Mouse (Mus musculus): Measurements from ENCODE around the gene Blmh. TPM values are rescaled to one million over a fixed set of nuclear protein-coding genes. Genes with fewer than 3 reads are reported as not detected.

The Blmh gene
- polyA plus RNA-seq, 1 experiment = 42.0 TPM

DNA sequence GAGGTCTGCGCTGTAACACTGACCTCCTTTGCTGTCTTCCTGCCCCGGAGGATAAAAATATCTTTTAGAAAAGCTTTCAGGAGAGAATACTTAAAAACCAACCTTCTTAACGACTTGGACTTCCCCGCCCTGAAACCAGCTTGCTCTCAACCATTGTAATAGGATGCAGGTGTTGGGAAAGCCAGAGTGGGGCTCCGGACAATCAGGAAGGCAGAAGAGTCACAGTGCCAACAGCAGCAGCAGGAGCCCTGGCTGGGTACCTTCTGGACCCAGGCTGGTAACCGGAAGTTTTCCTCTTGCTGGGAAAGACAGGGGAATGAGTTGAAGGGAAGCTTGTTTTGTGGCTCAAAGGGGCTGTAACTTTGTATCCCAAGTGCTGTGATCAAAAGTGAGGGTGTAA lies 82.0 kb downstream of the Blmh start:
- no peak overlapping the region for H3K27ac ChIP-seq (ENCODE audit: insufficient read depth, low read length)
- no peaks in the 10 kb centered on the region; the same call in 1 of the 2 replicates for H3K4me1 ChIP-seq (ENCODE audit: control insufficient read depth, insufficient read depth, low read length)
- no peaks in the 10 kb centered on the region for H3K27me3 ChIP-seq (ENCODE audit: control insufficient read depth, insufficient read depth, low read length)
- H3K4me3 ChIP-seq (replicated peaks; ENCODE audit: insufficient read depth, low read depth, low read length) = no peak overlapping the region
- no peak for TF ChIP-seq POLR2A (IDR thresholded peaks at IDR 0.05; ENCODE audit: borderline replicate concordance, insufficient read depth, low read length)
- TF ChIP-seq CTCF (IDR thresholded peaks at IDR 0.05; ENCODE audit: borderline replicate concordance, insufficient read depth, low read depth, low read length) = no peak
- DNase-seq = peak; percentile 18 to 36
- WGBS = 15% methylated on average over 6 of the region's 6 CpGs

DNA sequence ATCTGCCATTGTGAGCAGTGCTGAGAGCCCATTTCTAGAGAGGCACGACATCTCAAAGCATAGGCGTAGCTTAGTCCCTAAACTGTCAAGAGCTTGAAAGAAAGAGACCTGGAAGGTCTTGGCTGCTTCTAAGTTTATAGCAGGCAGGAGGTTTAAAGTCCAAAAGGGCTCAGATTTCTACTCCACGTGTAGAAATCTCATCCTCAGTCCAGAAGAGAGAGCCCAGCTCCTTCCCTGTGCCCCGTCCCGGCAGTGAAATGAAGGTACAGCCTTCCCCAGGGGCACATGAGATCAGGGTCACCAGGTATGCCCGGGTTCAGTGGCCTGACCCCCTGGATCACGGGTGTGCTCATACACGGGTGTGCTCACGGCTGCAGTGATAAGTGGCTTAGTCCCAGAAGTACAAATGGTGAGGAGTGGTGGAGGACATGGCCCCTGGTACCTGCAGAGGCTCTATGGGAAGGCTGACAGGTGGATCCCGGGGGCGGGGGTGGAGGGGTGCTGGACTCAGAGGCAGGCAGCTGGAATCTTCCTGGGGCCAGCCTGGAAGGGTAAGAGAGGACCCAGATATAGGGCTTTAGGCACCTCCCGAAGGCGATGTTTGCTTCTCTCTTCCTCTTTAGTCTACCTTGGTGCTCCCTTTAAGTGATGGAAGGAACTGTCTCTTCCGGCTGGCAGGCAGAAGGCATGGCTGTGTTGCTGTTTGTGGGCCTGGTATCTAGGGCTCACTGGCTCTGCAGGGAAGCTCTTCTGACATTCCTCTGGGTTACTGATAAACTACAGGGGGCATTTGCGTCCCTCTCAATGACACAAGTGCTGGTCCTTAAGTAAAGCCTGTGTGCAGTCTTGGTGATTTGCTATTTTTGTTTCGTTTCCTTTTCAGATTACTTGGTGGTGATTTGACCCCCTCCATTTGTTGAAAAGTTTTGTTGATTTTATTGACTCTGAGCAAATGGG lies 84.7 kb downstream of the Blmh start:
- Histone ChIP-seq H3K4me1 (ENCODE audit: control insufficient read depth, insufficient read depth, low read length) (no peaks in the 10 kb centered on the region; the same call in 1 of the 2 replicates), H3K27me3 (ENCODE audit: control insufficient read depth, insufficient read depth, low read length) (no peaks in the 10 kb centered on the region), H3K4me3 (replicated peaks; ENCODE audit: insufficient read depth, low read depth, low read length) (no peak overlapping the region), H3K27ac (ENCODE audit: insufficient read depth, low read length) (no peak overlapping the region)
- WGBS = 83% methylated on average over 16 of the region's 16 CpGs
- DNase-seq = no peak
- no peak for TF ChIP-seq CTCF (IDR thresholded peaks at IDR 0.05; ENCODE audit: borderline replicate concordance, insufficient read depth, low read depth, low read length)
- TF ChIP-seq POLR2A (IDR thresholded peaks at IDR 0.05; ENCODE audit: borderline replicate concordance, insufficient read depth, low read length) = no peak

DNA sequence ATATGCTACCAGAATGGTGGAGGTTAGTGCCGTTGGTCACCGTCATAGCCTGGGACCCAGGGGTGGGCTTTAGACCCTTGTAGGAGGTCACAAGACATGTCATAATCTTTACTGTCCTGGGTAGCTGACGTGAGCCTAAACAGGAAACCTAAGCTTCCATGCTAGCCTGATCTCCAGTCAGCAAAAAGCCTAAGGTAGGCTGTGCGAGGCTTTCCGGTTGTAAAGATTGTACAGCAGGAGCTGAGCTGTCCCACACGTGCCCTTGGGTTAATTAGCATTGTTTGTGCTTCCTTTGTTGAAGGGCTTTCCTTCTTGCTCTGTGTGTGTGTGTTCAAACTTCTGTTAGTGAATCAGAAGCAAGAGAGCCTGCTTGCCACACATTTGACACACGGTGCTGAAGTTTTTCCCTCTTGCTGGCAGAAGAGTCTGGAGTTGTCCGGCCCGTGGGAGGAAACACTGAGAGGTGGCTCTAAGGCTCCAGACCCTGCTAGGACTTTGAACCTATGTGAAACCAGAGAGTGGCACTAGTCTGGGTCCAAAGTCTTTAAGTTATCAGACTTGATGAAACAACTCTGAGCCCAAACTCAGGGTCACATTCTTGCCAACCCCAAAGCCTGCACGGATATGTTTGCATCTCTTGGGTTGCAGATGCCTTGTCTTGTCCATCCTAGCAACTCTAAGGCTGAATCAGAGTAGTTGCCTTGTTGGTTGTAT lies 86.3 kb downstream of the Blmh start:
- no peak for TF ChIP-seq POLR2A (IDR thresholded peaks at IDR 0.05; ENCODE audit: borderline replicate concordance, insufficient read depth, low read length)
- no peak for TF ChIP-seq CTCF (IDR thresholded peaks at IDR 0.05; ENCODE audit: borderline replicate concordance, insufficient read depth, low read depth, low read length)
- Histone ChIP-seq H3K27me3 (ENCODE audit: control insufficient read depth, insufficient read depth, low read length) (no peaks in the 10 kb centered on the region), H3K4me3 (replicated peaks; ENCODE audit: insufficient read depth, low read depth, low read length) (no peak overlapping the region), H3K4me1 (ENCODE audit: control insufficient read depth, insufficient read depth, low read length) (no peaks in the 10 kb centered on the region; the same call in 1 of the 2 replicates), H3K27ac (ENCODE audit: insufficient read depth, low read length) (no peak overlapping the region)
- 81% methylated on average over 10 of the region's 10 CpGs for WGBS
- DNase-seq = no peak

DNA sequence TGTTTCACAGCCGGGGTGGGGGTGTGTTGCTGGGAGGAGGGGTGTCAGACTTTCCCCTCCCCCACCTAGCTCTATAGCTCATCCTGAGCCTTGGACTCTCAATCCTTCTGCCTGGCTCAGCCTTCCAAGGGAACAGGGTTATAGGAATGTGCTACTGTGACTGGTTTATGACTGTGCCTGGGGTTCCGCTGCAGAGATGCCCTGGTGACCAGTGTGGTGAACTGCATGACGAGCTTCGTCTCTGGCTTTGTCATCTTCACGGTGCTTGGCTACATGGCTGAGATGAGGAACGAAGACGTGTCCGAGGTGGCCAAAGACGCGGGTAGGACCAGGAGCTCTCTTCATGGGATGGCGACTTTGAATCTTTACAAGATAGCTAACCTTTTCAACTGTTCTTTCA lies 93.4 kb downstream of the Blmh start:
- no peak overlapping the region for H3K27ac ChIP-seq (ENCODE audit: insufficient read depth, low read length)
- TF ChIP-seq CTCF (IDR thresholded peaks at IDR 0.05; ENCODE audit: borderline replicate concordance, insufficient read depth, low read depth, low read length) (no peak), POLR2A (IDR thresholded peaks at IDR 0.05; ENCODE audit: borderline replicate concordance, insufficient read depth, low read length) (no peak)
- H3K4me3 ChIP-seq (replicated peaks; ENCODE audit: insufficient read depth, low read depth, low read length) = no peak overlapping the region
- H3K27me3 ChIP-seq (ENCODE audit: control insufficient read depth, insufficient read depth, low read length) = no peaks in the 10 kb centered on the region; the same call in 1 of the 2 replicates
- no peak for DNase-seq
- H3K4me1 ChIP-seq (ENCODE audit: control insufficient read depth, insufficient read depth, low read length) = no peaks in the 10 kb centered on the region
- WGBS = 68% methylated on average over 11 of the region's 11 CpGs

DNA sequence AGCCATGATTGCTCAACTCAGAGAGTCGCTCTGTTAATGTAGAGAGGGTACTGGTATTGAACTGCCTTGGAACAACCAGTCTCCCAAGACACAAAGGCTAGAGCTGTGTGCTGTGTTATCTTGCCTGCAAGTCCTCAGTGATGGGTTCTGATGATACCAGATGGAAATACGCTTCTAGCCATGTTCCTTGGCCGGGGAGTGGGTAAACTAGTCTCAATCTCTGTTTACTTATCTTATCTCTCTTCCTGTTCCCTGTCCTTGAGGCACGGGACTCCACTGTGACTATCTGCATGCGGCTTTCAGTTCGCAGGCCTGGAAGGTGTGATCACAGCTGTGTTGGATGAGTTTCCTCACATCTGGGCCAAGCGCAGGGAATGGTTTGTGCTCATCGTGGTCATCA lies 94.9 kb downstream of the Blmh start:
- no peak for DNase-seq
- Histone ChIP-seq H3K27ac (ENCODE audit: insufficient read depth, low read length) (no peak overlapping the region), H3K4me3 (replicated peaks; ENCODE audit: insufficient read depth, low read depth, low read length) (no peak overlapping the region), H3K27me3 (ENCODE audit: control insufficient read depth, insufficient read depth, low read length) (no peaks in the 10 kb centered on the region; the same call in 1 of the 2 replicates), H3K4me1 (ENCODE audit: control insufficient read depth, insufficient read depth, low read length) (no peaks in the 10 kb centered on the region)
- 84% methylated on average over 8 of the region's 8 CpGs for WGBS
- TF ChIP-seq POLR2A (IDR thresholded peaks at IDR 0.05; ENCODE audit: borderline replicate concordance, insufficient read depth, low read length) = no peak
- TF ChIP-seq CTCF (IDR thresholded peaks at IDR 0.05; ENCODE audit: borderline replicate concordance, insufficient read depth, low read depth, low read length) = no peak

DNA sequence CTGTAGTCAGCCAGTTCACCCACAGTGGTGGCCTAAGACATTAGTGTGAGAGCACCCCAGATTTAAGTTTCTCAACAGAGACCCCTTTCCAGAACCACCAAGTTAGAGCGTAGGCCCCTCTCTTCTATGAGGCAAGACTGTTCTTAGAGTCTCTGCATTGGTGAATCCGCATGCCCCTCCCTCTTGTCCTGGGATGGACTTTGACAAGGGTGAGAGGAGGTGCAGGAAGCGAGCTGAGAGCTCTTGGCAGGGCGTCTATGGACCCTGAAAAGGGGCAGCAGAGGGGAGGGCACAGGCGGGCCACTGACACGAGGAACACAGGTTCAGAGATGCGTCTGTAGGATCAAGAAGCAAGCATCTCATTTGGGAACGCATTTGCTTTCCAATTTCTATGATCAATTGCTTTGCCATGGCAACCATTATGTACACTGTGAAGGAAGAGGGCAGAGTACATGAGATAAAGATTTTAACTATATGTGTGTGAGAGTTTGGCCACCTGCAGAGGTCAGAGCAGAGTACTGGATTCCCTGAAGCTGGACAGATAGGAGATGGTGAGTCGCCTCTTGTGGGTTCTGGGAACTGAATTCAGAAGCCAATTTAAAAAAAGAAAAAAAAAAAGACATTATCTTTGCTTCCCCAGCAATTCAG lies 97.3 kb downstream of the Blmh start:
- 64% methylated on average over 9 of the region's 9 CpGs for WGBS
- DNase-seq = no peak
- no peaks in the 10 kb centered on the region for H3K4me1 ChIP-seq (ENCODE audit: control insufficient read depth, insufficient read depth, low read length)
- no peak overlapping the region for H3K27ac ChIP-seq (ENCODE audit: insufficient read depth, low read length)
- H3K4me3 ChIP-seq (replicated peaks; ENCODE audit: insufficient read depth, low read depth, low read length) = no peak overlapping the region
- TF ChIP-seq CTCF (IDR thresholded peaks at IDR 0.05; ENCODE audit: borderline replicate concordance, insufficient read depth, low read depth, low read length) (no peak), POLR2A (IDR thresholded peaks at IDR 0.05; ENCODE audit: borderline replicate concordance, insufficient read depth, low read length) (no peak)
- no peaks in the 10 kb centered on the region; the same call in 1 of the 2 replicates for H3K27me3 ChIP-seq (ENCODE audit: control insufficient read depth, insufficient read depth, low read length)

DNA sequence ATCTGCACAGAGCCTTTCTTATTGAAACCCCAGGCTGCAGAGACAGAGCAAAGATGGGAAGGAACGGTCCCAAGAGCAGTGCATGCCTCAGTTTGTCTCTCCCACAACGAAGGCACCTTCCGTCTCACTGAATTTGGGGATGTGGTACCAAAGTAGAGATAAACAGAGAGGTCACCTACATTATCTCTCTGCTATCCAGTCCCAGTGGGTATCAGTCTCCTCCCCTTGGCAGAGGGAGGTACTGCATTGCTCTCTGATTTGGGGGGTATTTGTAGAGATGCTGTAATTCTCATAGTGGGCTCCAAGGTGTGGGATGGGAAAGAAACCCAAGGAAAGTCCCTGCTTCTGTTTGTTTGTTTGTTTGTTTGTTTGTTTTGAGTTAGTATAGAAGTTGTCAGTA lies 102.0 kb downstream of the Blmh start:
- TF ChIP-seq CTCF (IDR thresholded peaks at IDR 0.05; ENCODE audit: borderline replicate concordance, insufficient read depth, low read depth, low read length) = no peak
- no peak for TF ChIP-seq POLR2A (IDR thresholded peaks at IDR 0.05; ENCODE audit: borderline replicate concordance, insufficient read depth, low read length)
- DNase-seq = no peak
- 74% methylated on average over 3 of the region's 3 CpGs for WGBS
- H3K4me3 ChIP-seq (replicated peaks; ENCODE audit: insufficient read depth, low read depth, low read length) = no peak overlapping the region
- H3K4me1 ChIP-seq (ENCODE audit: control insufficient read depth, insufficient read depth, low read length) = no peaks in the 10 kb centered on the region
- H3K27me3 ChIP-seq (ENCODE audit: control insufficient read depth, insufficient read depth, low read length) = no peaks in the 10 kb centered on the region
- no peak overlapping the region for H3K27ac ChIP-seq (ENCODE audit: insufficient read depth, low read length)

All from cerebellum, adult 2 months (tissue).